Mouse (Mus musculus) gastrocnemius, postnatal 10 days (tissue): Measurements from ENCODE around the gene Grb2. TPM values are rescaled to one million over a fixed set of nuclear protein-coding genes. Genes with fewer than 3 reads are reported as not detected.
"Not testable (repeated sequence)": the region's sequence is repeated elsewhere in the genome, so short reads cannot be mapped to it uniquely, and the experiment has no call there.

Source experiments
- DNase-seq: peaks from one replicate; pipeline ENCODE4 v3.0.0; 2021; ENCODE audit warnings: mixed read lengths
- total RNA-seq, 2 experiments: library from RNA; stranded (reverse); gene quantifications; 2 replicates each; pipeline ENCODE4 v1.2.3; 2021

The Grb2 gene
- total RNA-seq, 2 experiments from 2014 or later = 93.7 to 95.9 TPM

DNA sequence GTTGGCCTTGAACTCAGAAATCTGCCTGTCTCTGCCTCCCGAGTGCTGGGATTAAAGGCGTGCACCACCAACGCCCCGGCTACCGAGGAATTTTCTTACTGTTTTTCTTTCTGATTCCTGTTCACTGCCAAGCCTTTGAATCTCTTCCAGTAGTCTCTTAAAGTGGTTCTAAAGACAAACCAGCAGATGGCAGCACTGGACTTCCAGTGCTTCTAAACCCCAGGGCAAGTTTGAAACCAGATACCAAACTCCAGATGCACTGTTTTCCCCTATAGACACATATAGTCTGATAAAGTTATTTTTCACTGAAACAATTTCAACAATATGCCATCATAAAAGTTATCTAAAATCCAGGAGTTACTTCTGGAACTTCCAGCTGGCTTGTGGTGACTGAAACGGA lies 60.9 kb downstream of the Grb2 start:
- DNase-seq = peak; percentile 54

GRCm38 (mm10) chr11:115646439-115646838 lies 62.0 kb downstream of the Grb2 start:
- no peak for DNase-seq

DNA sequence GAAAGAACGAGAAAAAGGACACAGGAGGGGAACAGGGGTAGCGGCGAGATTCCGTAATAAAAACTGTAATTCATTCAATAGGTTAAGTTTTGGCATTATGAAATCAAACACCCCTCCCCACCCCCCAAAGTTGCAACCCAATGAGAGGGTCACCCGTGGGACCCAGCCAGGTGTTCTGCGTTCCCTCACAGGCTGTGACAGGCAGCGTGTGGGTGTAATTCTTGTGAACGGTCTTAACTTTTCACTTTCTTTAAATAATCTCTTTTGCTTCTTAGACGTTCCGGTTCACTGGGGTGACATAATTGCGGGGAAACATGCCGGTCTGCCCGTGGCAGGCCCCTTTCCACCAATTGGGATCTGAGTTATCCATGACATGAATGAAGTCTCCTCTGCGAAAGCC lies 62.9 kb downstream of the Grb2 start:
- not testable (repeated sequence) for DNase-seq

GRCm38 (mm10) chr11:115644308-115644707 lies 64.1 kb downstream of the Grb2 start:
- no peak for DNase-seq

- no peak for DNase-seq
Measured at GRCm38 (mm10) chr11:115643265-115643664, 65.1 kb downstream of the Grb2 start.

DNA sequence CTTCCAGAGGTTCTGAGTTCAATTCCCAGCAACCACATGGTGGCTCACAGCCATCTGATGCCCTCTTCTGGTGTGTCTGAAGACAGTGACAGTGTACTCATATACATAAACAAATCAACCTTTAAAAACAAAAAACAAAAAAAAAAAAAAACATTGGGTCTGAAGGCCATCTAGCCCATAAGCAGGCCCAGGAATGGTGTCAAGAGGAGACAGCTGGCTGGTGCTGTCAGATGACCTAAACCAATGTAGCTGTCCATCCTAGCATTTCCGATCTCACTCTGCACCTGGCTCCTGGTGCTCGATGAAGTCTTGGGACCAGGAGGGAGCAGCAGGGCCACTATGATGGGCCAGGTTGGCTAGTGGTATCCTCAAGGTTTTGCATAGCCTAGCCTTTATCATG lies 65.7 kb downstream of the Grb2 start:
- DNase-seq = no peak

DNA sequence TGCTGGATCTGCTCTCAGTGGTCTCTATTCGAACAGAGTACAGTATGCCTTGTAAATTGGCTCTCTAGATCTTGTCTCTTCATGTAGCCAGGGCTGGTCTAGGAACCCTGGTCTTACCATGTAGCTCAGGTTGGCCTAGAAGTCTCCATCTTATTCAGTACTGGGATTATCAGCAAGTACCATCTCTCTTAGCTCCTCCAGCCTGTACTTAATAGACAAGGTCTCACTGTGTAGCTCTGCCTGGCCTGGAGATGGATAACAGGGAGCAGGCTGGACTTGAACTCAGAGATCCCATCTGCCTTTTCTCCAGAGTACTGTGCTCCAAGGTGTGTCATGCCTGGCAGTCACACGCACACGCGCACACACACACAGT lies 66.7 kb downstream of the Grb2 start:
- DNase-seq = no peak

DNA sequence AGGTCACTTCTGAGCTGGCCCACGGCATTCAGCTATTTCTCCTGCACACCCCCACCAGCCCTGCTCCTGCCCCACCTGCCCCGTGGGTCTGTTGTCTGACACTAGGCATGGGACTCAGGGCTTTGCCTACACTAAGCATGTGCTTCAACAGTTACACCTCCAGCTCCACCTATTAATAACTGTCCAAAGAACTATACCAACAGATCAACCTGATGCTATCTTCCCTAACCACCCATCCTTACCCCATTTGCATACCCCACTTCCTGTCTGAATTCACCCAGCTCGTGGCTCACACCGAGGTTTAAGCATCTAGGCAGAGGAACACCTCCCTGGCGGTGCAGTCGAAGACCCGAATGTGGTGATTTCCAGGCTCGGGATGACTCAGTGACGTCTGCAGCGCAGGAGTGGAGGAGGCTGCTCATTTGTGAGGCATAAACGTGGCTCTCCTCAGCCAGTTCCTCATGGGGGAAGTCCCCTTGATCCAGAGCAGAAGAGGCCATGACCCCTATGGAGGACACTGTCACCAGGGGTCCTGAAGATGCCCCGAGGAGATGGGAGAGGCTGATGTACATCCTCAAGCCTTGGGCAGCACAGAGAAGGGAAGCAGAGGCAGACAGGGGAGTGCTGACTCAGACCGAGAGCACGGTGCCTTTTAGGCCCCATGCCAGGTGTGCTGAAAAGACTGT lies 67.3 kb downstream of the Grb2 start:
- DNase-seq = no peak

GRCm38 (mm10) chr11:115640311-115640828 lies 68.0 kb downstream of the Grb2 start:
- DNase-seq = no peak

- no peak for DNase-seq
Measured at GRCm38 (mm10) chr11:115639540-115639939, 68.9 kb downstream of the Grb2 start.

DNA sequence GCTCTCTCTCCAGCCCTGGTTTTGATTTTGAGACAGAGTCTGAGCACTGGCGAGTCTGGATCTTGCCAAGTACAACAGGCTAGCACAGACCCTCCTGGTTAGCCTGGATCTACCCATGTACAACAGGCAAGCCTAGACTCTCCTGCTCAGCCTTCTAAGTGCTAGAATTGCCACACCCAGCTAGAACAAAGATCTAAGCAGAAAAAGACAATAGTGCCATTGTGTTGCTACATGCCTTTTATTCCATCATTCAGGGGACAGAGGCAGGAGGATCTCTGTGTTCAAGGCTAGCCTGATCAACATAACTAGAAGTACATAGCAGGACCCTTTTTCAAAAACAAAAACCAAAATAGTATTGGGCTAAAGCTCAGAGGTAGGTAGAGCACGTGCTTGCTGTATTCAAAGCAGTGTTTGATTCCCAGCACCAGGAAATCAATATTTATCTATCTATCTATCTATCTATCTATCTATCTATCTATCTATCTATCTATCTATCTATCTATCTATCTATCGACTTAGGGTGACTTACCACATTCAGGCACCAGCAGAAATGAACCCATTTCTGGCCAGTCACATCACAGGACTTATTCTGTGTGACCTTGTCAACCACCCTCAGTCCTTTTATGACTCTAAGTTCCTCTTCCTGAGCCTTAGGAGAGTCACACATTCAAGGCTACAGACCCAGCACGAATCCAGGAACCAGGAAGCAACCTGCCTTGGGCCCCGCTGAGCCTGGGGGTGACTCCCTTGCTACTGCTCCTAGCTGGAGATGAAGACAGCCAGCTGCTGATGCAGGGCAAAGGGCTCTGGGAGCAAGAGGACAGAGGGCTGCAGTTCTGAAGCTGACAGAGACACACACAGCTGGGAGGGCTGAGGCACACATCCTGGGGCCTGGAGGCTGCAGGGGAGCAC lies 69.6 kb downstream of the Grb2 start:
- DNase-seq = no peak

DNA sequence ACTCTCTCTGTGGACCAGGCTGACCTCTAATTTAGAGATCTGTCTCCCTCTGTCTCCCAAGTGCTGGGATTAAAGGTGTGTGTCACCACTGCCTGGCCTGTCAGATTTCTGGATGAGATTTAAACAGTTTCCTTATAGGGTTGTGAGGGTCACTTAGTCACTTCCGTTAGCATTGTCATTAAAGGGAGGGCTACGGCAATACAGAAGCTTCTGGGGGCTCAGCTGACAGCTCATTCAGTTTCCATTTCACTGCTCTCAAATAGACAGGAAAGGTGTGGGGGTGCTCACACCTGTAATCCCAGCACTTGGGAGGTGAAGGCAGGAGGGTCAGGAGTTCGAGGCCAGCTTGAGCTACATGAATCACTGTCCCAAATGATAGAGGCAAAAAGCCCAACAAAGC lies 71.4 kb downstream of the Grb2 start:
- DNase-seq = no peak

DNA sequence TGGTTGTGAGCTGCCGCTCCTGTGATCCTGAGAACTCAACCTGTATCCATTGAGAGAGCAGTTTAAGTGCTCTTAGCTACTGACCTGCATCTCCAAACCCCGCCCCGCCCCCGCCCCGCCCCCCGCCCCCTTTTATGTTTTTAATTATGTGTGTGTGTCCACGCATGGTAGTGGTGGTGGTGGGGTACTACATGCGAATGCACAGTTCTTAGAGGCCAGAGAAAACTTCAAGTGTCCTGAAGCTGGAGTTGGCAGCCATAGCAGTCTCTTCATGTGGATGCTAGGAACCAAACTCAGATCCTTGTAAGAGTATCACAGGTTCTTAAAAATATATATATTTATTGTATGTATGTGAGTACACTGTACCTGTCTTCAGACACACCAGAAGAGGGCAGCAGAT lies 72.9 kb downstream of the Grb2 start:
- no peak for DNase-seq

GRCm38 (mm10) chr11:115635041-115635440 lies 73.4 kb downstream of the Grb2 start:
- no peak for DNase-seq

GRCm38 (mm10) chr11:115634109-115634508 lies 74.3 kb downstream of the Grb2 start:
- DNase-seq = no peak

- DNase-seq = no peak
Measured at GRCm38 (mm10) chr11:115632862-115633261, 75.5 kb downstream of the Grb2 start.

DNA sequence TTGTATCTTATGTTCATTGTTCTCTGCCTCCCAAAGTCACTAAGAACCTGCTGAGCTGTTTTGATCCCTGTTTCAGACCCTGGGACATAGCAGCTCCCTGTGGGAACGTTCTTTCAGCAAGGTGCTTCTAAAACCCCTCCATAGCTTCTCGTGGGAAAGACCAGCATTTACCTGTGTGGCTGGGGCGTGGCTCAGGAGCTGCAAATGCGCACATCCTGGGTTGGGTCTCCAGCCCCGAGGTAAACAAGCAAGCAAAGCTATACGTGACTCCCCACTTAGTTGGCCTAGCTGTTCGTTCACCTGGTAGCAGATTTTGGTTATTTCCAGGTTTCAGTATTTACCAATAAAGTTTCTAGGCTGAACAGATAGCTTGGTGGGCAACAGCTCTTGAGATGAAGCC lies 76.2 kb downstream of the Grb2 start:
- no peak for DNase-seq

GRCm38 (mm10) chr11:115631505-115631890 lies 76.9 kb downstream of the Grb2 start:
- DNase-seq = no peak

DNA sequence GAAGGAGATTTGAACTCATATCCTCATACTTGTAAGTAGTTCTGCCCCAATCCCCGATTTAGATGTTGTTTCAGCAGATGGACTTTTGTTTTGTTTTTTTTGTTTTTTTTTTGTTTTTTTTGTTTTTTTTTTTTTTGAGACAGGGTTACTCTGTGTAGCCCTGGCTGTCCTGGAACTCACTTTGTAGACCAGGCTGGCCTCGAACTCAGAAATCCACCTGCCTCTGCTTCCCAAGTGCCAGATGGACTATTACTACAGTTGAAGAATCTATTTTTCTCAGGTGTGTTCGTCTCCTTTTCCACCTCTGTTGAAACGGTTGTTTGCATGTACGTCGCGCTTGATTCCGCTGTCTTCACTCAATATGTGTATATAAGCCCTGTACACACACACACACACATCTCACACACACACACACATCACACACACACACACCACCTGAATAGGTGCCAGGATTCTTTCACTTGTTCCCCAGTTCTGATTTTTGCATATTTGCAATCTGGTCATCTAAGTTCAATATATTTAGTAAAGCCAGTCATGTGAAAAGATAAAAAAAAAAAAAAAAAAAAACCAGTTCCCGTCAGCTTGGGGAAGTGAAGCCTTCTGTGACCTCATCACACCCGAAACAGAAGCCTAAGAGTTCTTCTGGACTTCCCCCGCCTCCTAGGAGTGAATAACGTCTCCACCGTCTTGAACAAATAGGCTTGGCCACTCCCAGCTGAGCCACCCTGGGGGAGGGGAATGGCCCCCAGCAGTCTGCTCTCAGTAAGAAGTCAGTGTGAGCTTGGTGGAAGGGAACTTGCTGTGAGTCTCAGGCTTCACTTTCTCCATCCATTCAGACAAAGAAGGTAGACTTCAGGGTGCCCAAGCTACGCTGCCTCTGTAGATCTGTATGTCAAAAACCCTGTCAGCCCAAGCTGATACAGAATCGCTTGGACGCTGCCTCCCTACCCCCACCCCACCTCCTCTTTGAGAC lies 77.6 kb downstream of the Grb2 start:
- DNase-seq = no peak

DNA sequence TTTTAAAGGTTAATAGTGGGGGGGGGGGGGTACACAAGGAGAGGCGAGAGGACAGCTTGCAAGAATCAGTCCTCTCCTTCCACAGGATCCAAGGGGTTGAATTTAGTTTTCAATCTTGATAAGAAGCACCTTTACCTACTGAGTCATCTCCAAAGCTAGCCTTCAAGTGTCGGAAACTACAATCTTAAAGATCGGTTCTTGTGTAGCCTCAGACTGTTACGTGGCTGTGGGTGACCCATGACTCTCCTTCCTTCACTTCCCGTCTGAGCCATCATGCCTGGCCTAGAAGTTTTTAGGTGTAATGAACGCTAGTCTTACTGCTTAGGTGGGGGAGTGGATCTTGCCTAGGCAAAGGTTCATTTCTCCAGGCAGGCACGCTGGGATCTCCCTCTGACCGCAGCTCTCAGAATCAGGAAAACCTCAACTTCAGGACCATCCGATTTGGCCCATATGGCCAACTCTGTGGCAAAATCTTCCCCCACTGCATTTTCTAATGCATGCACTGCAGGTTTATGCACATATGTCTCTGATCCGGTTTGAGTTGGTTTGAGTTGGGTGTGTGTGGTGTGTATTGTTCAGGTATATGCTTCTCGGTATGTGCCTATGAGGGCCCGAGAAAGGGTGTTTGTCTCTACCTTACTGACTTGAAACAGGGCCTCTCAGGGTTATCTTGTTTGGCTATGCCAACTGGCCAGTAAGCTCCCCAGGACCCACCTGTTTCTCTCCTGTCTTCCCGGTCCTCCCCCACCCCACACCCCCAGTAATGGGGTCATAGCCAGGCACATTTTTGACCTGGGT lies 78.5 kb downstream of the Grb2 start:
- no peak for DNase-seq

DNA sequence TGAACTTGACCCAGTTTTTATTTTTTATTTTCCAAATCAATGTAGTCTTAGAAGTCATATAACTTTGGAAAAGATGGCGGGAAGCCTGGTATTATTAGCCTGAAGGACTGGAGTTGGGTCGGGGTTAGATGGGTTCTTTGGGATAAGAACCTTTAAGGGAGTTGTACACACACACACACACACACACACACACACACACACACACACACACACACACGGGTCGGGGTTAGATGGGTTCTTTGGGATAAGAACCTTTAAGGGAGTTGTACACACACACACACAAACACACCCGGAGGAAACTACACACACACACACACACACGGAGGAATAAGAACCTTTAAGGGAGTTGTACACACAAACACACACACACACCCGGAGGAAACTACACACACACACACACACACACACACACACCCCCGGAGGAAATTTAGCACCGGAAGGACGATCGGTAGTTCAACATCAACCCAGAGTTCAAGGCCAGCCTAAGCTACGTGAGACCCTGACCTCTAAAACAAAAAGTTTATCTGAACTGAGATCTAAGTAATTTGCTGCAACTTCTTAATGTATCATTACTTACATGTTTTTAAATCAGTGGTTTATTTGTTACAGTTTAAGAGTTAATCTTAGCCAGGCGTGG lies 79.8 kb downstream of the Grb2 start:
- no peak for DNase-seq
